Mouse (Mus musculus) liver, embryonic 11.5 days (tissue): ENCODE data around the gene Asphd1. TPM values are rescaled to one million over a fixed set of nuclear protein-coding genes. Genes with fewer than 3 reads are reported as not detected.

Experiments used
- ATAC-seq: fragments of 200-750 bp; cut with Nextera tagmentation; replicated peaks from 2 replicates; pipeline ENCODE4 v1.8.0; 2017; ENCODE audit warnings: moderate number of reproducible peaks, mild to moderate bottlenecking, moderate TSS enrichment, moderate library complexity; ENCODE audit not compliant: low FRiP score
- DNase-seq: peaks from one replicate; pipeline ENCODE4 v3.0.0-alpha.2; 2017; ENCODE audit warnings: low spot score
- H3K27ac ChIP-seq: fragments of 300-500 bp; sonication (generic); 2 replicates; pipeline ENCODE4 v1.5.1; 2014; ENCODE audit warnings: mild to moderate bottlenecking, low read depth, low read length, control low read depth
- H3K27me3 ChIP-seq: fragments of 300-500 bp; sonication (generic); replicated peaks from 2 replicates; pipeline ENCODE4 v1.6.1; 2014; ENCODE audit warnings: low read length, mixed read lengths; ENCODE audit not compliant: control insufficient read depth, insufficient read depth
- H3K36me3 ChIP-seq: fragments of 300-500 bp; sonication (generic); 2 replicates; pipeline ENCODE4 v1.6.1; 2014; ENCODE audit warnings: mild to moderate bottlenecking, low read length, moderate library complexity, mixed read lengths; ENCODE audit not compliant: control insufficient read depth, insufficient read depth
- H3K4me1 ChIP-seq: fragments of 300-500 bp; sonication (generic); replicated peaks from 2 replicates; pipeline ENCODE4 v1.6.1; 2014; ENCODE audit warnings: low read length, mixed read lengths; ENCODE audit not compliant: control insufficient read depth, insufficient read depth
- H3K4me2 ChIP-seq: fragments of 300-500 bp; sonication (generic); 2 replicates; pipeline ENCODE4 v1.6.1; 2014; ENCODE audit warnings: mild to moderate bottlenecking, control low read depth, moderate library complexity
- H3K4me3 ChIP-seq: fragments of 300-500 bp; sonication (generic); 2 replicates; pipeline ENCODE4 v1.5.1; 2014; ENCODE audit warnings: low read depth, low read length, control low read depth
- H3K9ac ChIP-seq: fragments of 300-500 bp; sonication (generic); 2 replicates; pipeline ENCODE4 v1.6.1; 2014; ENCODE audit warnings: low read depth, low read length, control low read depth
- H3K9me3 ChIP-seq: fragments of 300-500 bp; sonication (generic); 2 replicates; pipeline ENCODE4 v1.6.1; 2016; ENCODE audit warnings: low read length, inconsistent platforms, mixed read lengths; ENCODE audit not compliant: control insufficient read depth
- WGBS: fragments of 180-500 bp; shearing (Covaris S2); extraction: QIAGEN DNeasy Blood & Tissue Kit; methylation state at CpG from one replicate; pipeline ENCODE4 v1.1.7; 2014; 5-methylcytosine and 5-hydroxymethylcytosine counted together
- polyA plus RNA-seq: library from polyadenylated mRNA; unstranded; fragments of >200 nt; fragmentation: Nextera tagmentation; extraction: Ambion mirVana; gene quantifications from 2 replicates; pipeline ENCODE4 v1.2.1, GENCODE M21; 2014

The Asphd1 gene
- polyA plus RNA-seq, 1 experiment from 2014 or later = not detected

- Histone ChIP-seq H3K9me3 (no peaks in the 10 kb centered on the region), H3K4me2 (no peak overlapping the region), H3K36me3 (no peaks in the 10 kb centered on the region), H3K27ac (no peak overlapping the region), H3K4me1 (no peaks in the 10 kb centered on the region), H3K4me3 (no peak overlapping the region), H3K9ac (no peak overlapping the region), H3K27me3 (peaks cover 17% of the 10 kb centered on the region)
- ATAC-seq = no peak
- WGBS = 77% methylated on average over 5 of the region's 5 CpGs
- DNase-seq = no peak
Measured at GRCm38 (mm10) chr7:126961095-126961494, 11.7 kb upstream of the Asphd1 start.

DNA sequence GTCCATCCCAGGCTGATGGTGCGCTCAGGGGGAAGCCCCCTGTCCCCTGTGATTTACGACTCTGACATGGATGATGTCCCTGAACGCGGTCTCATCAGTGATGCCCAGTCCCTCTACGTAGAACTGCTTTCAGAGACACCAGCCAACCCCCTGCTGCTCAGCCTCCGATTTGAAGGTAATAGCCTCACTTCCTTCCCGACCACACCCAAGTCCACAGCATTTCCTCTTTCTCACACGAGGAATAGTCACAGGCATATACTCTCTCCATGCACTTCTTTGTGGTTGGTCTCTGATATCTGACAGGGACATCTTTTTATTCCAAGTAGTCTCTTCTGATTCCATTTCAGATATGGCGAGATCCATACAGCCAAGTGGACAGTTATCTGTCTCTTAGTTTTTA lies 10.4 kb upstream of the Asphd1 start:
- WGBS = 56% methylated on average over 9 of the region's 9 CpGs
- H3K9me3 ChIP-seq = no peaks in the 10 kb centered on the region
- H3K36me3 ChIP-seq = no peaks in the 10 kb centered on the region
- no peak overlapping the region for H3K4me2 ChIP-seq
- H3K4me1 ChIP-seq = no peaks in the 10 kb centered on the region
- H3K27me3 ChIP-seq = peaks cover 17% of the 10 kb centered on the region
- no peak overlapping the region for H3K4me3 ChIP-seq
- H3K27ac ChIP-seq = no peak overlapping the region
- ATAC-seq (no peak), DNase-seq (no peak)
- H3K9ac ChIP-seq = no peak overlapping the region

DNA sequence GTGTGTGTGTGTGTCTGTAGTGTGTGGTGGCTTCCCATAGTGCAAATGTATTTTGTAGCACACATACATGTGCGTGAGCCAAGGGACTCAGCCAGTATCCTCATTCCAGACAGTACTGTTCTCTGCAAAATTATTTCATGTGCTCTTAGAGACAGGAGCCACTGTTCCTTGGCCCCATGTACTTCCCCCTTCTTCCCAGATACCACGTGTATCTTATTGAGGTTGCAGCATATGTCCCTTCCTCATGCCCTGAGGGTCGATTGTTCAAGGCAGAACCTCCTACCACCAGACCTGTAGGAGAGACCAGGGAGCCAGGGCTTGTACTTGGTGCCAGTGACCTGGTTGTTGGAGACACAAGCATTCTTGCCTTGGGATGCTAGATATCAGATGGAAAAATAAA lies 5.7 kb upstream of the Asphd1 start:
- DNase-seq = no peak
- WGBS = 42% methylated on average over 3 of the region's 3 CpGs
- H3K9me3 ChIP-seq = no peaks in the 10 kb centered on the region
- no peaks in the 10 kb centered on the region for H3K36me3 ChIP-seq
- peaks cover 32% of the 10 kb centered on the region for H3K27me3 ChIP-seq
- no peak overlapping the region for H3K27ac ChIP-seq
- peaks cover 3% of the 10 kb centered on the region; the same call in 1 of the 2 replicates for H3K4me1 ChIP-seq
- H3K4me2 ChIP-seq = no peak overlapping the region
- no peak overlapping the region for H3K4me3 ChIP-seq
- no peak for ATAC-seq
- no peak overlapping the region for H3K9ac ChIP-seq

- 0% methylated on average over 8 of the region's 8 CpGs for WGBS
Measured at GRCm38 (mm10) chr7:126952646-126953045, 3.3 kb upstream of the Asphd1 start.

GRCm38 (mm10) chr7:126951741-126952140 lies 2.4 kb upstream of the Asphd1 start:
- Histone ChIP-seq H3K36me3 (no peaks in the 10 kb centered on the region), H3K9me3 (no peaks in the 10 kb centered on the region), H3K9ac (no peak overlapping the region), H3K4me2 (no peak overlapping the region), H3K27ac (no peak overlapping the region), H3K4me1 (peaks cover 10% of the 10 kb centered on the region), H3K27me3 (peaks cover 35% of the 10 kb centered on the region), H3K4me3 (no peak overlapping the region)
- DNase-seq (no peak), ATAC-seq (no peak)
- 15% methylated on average over 4 of the region's 4 CpGs for WGBS

More at GRCm38 (mm10) chr7:126952646-126953045, 3.3 kb upstream of the Asphd1 start:
- DNase-seq (no peak), ATAC-seq (no peak)
- H3K4me1 ChIP-seq = peaks cover 10% of the 10 kb centered on the region
- no peak overlapping the region for H3K27ac ChIP-seq
- no peaks in the 10 kb centered on the region for H3K36me3 ChIP-seq
- peaks cover 35% of the 10 kb centered on the region for H3K27me3 ChIP-seq
- H3K9me3 ChIP-seq = no peaks in the 10 kb centered on the region
- H3K4me2 ChIP-seq = no peak overlapping the region
- no peak overlapping the region for H3K9ac ChIP-seq
- H3K4me3 ChIP-seq = no peak overlapping the region

DNA sequence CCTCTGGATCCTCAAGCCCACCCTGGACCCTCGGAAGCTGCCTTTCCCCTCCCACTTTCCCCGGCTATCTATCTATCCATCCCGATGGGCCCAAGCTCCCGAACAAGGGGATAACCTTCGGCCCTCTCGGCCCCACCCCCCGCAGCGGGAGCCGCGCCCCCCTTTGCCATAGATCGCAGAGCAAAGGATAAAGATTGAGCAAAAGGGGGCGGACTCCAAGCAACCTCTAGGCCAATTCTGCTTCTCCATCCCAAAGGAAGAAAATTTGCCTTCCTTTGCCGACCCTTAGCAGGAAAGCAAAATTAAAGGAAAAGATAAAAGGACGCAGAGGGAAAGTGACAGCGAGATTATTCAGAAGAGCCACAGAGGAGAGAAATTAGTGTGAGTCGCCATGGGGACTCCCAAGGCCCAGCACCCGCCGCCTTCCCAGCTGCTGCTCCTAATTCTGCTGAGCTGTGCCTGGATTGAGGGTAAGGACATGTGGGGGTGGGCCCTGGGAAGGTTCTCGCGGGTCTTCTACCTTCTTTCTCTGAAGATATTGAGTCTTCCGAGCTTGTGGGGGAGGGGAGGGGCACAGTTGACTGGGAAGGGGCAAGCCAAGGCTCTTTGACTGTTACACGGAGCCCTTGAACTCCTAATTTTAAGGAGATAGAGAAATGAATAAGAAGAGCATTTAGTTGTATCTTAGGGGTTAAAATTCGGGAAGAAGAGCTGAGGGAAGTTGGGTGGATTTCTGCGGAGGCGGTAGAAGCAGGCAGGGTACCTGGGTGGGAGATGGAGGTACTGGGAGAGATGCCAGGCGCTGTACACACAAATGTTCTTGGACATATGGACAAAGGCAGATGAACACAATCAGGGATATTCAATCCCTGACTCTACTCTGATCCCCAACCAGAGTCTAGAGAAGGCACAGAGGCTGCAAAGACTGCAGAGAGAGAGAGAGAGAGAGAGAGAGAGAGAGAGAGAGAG lies 1.5 kb upstream of the Asphd1 start:
- no peak overlapping the region; the same call in 1 of the 2 replicates for H3K4me3 ChIP-seq
- peaks cover 35% of the 10 kb centered on the region for H3K27me3 ChIP-seq
- H3K4me2 ChIP-seq = peak overlapping the region; percentile 99; the same call in 1 of the 2 replicates
- H3K4me1 ChIP-seq = peaks cover 10% of the 10 kb centered on the region
- WGBS = 8% methylated on average over 26 of the region's 26 CpGs
- H3K9ac ChIP-seq = no peak overlapping the region
- no peaks in the 10 kb centered on the region for H3K9me3 ChIP-seq
- no peak overlapping the region for H3K27ac ChIP-seq
- no peak for ATAC-seq
- no peak for DNase-seq
- H3K36me3 ChIP-seq = peaks cover 2% of the 10 kb centered on the region; the same call in 1 of the 2 replicates

DNA sequence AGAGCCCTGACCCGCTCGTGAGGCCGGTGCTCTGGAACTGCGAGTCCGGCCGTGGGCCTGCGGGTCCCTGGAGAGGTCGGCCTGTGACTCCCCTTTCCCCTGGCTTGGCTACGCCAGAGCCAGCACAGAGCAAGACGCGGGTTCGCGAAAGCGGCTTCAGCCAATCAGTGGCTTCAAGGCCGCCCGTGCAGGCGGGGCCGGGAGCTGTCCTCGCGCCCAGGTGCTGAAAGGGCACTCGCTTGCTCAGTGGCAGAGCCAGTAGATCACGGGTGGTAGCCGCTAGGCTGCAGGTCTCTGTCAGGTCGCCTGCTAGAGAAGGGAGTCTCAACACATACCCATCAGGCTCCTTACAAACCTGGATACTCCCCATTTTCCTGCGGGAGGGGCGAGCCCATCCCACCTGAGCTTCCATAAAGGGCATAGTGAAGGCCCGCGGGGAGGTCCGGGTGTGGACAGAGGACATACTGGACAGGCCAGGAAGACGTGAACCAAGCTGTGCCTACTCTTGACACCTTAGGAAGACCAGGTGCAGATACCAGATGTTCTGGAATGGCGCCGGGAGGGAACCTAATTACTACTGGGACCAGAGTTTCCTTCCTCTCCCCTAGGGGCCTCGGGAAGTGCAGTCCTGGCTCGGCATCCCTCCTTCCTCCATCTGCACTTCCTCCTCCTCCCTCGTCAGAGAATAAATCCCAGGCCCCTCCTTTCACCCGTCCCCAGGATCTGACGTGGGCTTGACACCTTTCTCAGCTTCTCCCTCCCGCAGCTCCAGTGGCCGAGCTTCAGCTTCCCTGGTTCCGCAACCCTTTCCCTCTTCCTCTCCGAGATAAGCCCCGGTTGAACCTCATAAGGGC lies 638 bp upstream of the Asphd1 start, which contains the start of gene Sez6l2:
Gene Sez6l2 (plus strand): TSS at position 771 of the 854 bp plus-strand sequence.
- 2% methylated on average over 42 of the region's 42 CpGs for WGBS
- peaks cover 35% of the 10 kb centered on the region for H3K27me3 ChIP-seq

GRCm38 (mm10) chr7:126948626-126949025 lies 756 bp downstream of the Asphd1 start:
- 68% methylated on average over 10 of the region's 10 CpGs for WGBS
- no peaks in the 10 kb centered on the region for H3K9me3 ChIP-seq
- DNase-seq (no peak), ATAC-seq (no peak)
- H3K4me1 ChIP-seq = peaks cover 10% of the 10 kb centered on the region
- H3K27me3 ChIP-seq = peaks cover 33% of the 10 kb centered on the region
- no peak overlapping the region for H3K9ac ChIP-seq
- no peak overlapping the region for H3K4me2 ChIP-seq
- H3K4me3 ChIP-seq = no peak overlapping the region
- no peak overlapping the region for H3K27ac ChIP-seq
- peaks cover 7% of the 10 kb centered on the region; the same call in 1 of the 2 replicates for H3K36me3 ChIP-seq

More for the DNA sequence above, 638 bp upstream of the Asphd1 start, which contains the start of gene Sez6l2:
- peaks cover 10% of the 10 kb centered on the region for H3K4me1 ChIP-seq
- peak; percentile 85 for ATAC-seq
- peaks cover 7% of the 10 kb centered on the region; the same call in 1 of the 2 replicates for H3K36me3 ChIP-seq
- no peak within 1 kb of the TSS for H3K27ac ChIP-seq
- no peaks in the 10 kb centered on the region for H3K9me3 ChIP-seq
- peak within 1 kb of the TSS; percentile 53 for H3K4me3 ChIP-seq
- no peak within 1 kb of the TSS for H3K9ac ChIP-seq
- peak; percentile 96 for DNase-seq
- H3K4me2 ChIP-seq = peak within 1 kb of the TSS; percentile 99
